Mouse (Mus musculus) hindbrain, embryonic 14.5 days (tissue): ENCODE results near the gene Ttc7b. TPM values are rescaled to one million over a fixed set of nuclear protein-coding genes. Genes with fewer than 3 reads are reported as not detected.

Experiments
- ATAC-seq: fragments of 200-750 bp; cut with Nextera tagmentation; 2 replicates; pipeline ENCODE4 v1.8.0; 2017; ENCODE audit warnings: moderate number of reproducible peaks, mild to moderate bottlenecking, moderate TSS enrichment, moderate library complexity; ENCODE audit not compliant: low FRiP score
- DNase-seq: peaks from one replicate; pipeline ENCODE4 v3.0.0-alpha.2; 2015; ENCODE audit warnings: low spot score
- H3K27ac ChIP-seq: fragments of 300-500 bp; sonication (generic); 2 replicates; pipeline ENCODE4 v1.5.1; 2014; ENCODE audit warnings: mild to moderate bottlenecking, moderate library complexity
- H3K27me3 ChIP-seq: fragments of 300-500 bp; sonication (generic); 2 replicates; pipeline ENCODE4 v1.6.1; 2014; ENCODE audit warnings: mild to moderate bottlenecking, low read length, mixed read lengths; ENCODE audit not compliant: control insufficient read depth, insufficient read depth
- H3K36me3 ChIP-seq: fragments of 300-500 bp; sonication (generic); replicated peaks from 2 replicates; pipeline ENCODE4 v1.6.1; 2014; ENCODE audit not compliant: control insufficient read depth, insufficient read depth
- H3K4me1 ChIP-seq: fragments of 300-500 bp; sonication (generic); replicated peaks from 2 replicates; pipeline ENCODE4 v1.6.1; 2014; ENCODE audit warnings: antibody characterized with exemption, low read length, mixed read lengths; ENCODE audit not compliant: control insufficient read depth, insufficient read depth
- H3K4me2 ChIP-seq: fragments of 300-500 bp; sonication (generic); replicated peaks from 2 replicates; pipeline ENCODE4 v1.6.1; 2014; ENCODE audit warnings: mild to moderate bottlenecking, moderate library complexity
- H3K4me3 ChIP-seq: fragments of 300-500 bp; sonication (generic); replicated peaks from 2 replicates; pipeline ENCODE4 v1.5.1; 2014; ENCODE audit warnings: mild to moderate bottlenecking, low read length
- H3K9ac ChIP-seq: fragments of 300-500 bp; sonication (generic); 2 replicates; pipeline ENCODE4 v1.6.1; 2014
- H3K9me3 ChIP-seq: fragments of 300-500 bp; sonication (generic); 2 replicates; pipeline ENCODE4 v1.6.1; 2016; ENCODE audit warnings: low read length; ENCODE audit not compliant: control insufficient read depth
- WGBS: fragments of 180-500 bp; shearing (Covaris S2); extraction: QIAGEN DNeasy Blood & Tissue Kit; methylation state at CpG from one replicate; pipeline ENCODE4 v1.1.7; 2014; 5-methylcytosine and 5-hydroxymethylcytosine counted together
- polyA plus RNA-seq: library from polyadenylated mRNA; unstranded; fragments of >200 nt; fragmentation: Nextera tagmentation; extraction: Ambion mirVana; gene quantifications from 2 replicates; pipeline ENCODE4 v1.2.1, GENCODE M21; 2014

Gene Ttc7b
- polyA plus RNA-seq, 1 experiment from 2014 or later = 12.4 TPM

DNA sequence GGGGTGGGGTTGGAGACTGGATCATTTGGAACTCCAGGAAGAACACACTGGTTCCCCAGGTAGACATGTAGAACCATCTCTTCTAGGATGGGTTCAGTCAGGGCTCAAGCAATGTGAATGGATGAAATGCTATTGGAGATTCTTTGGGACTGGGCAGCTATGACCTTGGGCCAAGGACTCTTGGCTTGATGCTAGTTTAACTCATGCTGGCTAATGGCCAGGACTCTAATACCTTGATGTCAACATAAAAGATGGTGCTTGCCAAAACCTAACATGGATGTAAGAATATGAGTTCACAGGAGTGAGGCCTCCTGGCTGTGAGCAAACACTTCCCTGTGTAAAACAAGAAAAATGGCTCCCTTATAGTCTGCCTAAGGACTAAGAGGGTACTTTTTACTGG lies 138.1 kb downstream of the Ttc7b start:
- Histone ChIP-seq H3K36me3 (peaks cover 52% of the 10 kb centered on the region), H3K9ac (no peak overlapping the region), H3K4me3 (no peak overlapping the region), H3K4me2 (no peak overlapping the region), H3K9me3 (no peaks in the 10 kb centered on the region), H3K27me3 (no peaks in the 10 kb centered on the region), H3K4me1 (no peaks in the 10 kb centered on the region), H3K27ac (no peak overlapping the region)
- no peak for ATAC-seq
- DNase-seq = no peak

DNA sequence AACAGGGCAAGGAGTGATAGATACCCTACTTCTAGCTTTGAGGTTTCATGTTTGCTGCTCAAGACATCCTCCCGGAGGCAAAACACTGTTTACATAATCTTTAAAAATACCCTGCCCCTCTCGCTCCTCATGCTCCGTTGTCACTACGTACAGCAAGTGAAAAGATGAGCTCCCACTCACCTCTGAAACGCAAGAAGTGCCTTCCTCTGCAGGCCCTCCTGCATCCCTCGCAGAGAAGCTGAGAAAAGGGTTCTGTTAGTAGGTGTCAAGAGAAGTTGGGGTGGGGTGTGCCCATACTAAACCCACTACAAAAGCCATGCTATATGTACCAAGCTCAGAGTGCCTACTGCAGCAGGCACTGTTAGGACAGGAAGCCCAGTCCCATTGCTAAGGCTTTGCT lies 138.7 kb downstream of the Ttc7b start:
- no peaks in the 10 kb centered on the region for H3K4me1 ChIP-seq
- 96% methylated on average over 6 of the region's 6 CpGs for WGBS
- no peak overlapping the region for H3K9ac ChIP-seq
- no peak overlapping the region for H3K27ac ChIP-seq
- no peak overlapping the region for H3K4me2 ChIP-seq
- DNase-seq (no peak), ATAC-seq (no peak)
- peaks cover 46% of the 10 kb centered on the region for H3K36me3 ChIP-seq
- no peak overlapping the region for H3K4me3 ChIP-seq
- H3K9me3 ChIP-seq = no peaks in the 10 kb centered on the region
- H3K27me3 ChIP-seq = no peaks in the 10 kb centered on the region

DNA sequence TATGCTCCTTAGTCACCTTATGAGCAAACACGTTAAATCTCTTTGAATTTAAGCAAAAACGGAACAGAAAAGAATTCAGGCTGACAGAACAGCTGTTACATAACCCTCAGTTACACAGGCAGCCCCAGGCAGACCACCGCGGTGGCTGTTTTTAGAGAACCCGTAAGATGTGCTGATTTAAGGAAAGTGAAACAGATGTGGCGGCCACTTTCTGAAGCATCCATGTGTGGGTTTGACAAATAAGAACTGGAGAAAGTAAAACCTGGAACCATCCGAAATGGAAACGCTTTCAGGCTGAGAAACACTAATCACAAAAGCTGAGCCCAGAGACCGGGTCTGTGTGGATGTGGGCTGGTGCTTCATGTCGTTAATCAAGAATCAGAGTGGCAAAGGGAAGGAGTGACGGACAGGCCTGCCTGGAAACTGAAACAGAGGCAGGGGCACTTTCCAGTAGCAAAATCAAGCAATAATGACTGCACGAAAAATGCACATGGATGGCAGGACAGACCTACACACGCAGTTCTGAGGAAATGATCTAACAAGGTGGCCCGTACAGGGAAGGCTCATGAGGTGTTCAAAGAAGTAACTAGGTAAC lies 139.8 kb downstream of the Ttc7b start:
- peaks cover 43% of the 10 kb centered on the region for H3K36me3 ChIP-seq
- no peak overlapping the region for H3K27ac ChIP-seq
- H3K27me3 ChIP-seq = no peaks in the 10 kb centered on the region
- H3K4me2 ChIP-seq = no peak overlapping the region
- DNase-seq (no peak), ATAC-seq (no peak)
- 75% methylated on average over 14 of the region's 14 CpGs for WGBS
- no peaks in the 10 kb centered on the region for H3K9me3 ChIP-seq
- no peaks in the 10 kb centered on the region for H3K4me1 ChIP-seq
- no peak overlapping the region for H3K4me3 ChIP-seq
- H3K9ac ChIP-seq = no peak overlapping the region

DNA sequence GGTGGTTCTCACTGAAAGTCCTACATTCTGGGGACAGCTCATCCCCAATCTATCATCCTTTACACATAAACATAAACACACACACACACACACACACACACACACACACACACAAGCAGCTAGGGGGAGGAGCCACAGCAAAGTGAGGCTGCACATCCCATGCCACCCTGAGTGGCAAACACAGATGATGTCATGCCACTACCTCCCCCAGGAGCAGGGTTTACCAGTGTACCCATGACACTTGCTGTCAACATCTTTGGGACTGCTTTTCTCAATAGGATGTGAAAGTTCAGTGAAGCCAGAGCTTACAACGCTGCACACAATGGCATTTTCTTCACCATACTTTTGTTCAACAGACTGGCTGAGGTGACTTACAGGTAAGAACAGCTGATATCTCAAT lies 140.8 kb downstream of the Ttc7b start:
- 85% methylated on average over 1 of the region's 1 CpGs for WGBS
- H3K36me3 ChIP-seq = peaks cover 43% of the 10 kb centered on the region
- DNase-seq (no peak), ATAC-seq (no peak)
- no peaks in the 10 kb centered on the region for H3K9me3 ChIP-seq
- H3K4me3 ChIP-seq = no peak overlapping the region
- no peaks in the 10 kb centered on the region for H3K27me3 ChIP-seq
- H3K27ac ChIP-seq = no peak overlapping the region
- no peak overlapping the region for H3K9ac ChIP-seq
- no peak overlapping the region for H3K4me2 ChIP-seq
- no peaks in the 10 kb centered on the region for H3K4me1 ChIP-seq

DNA sequence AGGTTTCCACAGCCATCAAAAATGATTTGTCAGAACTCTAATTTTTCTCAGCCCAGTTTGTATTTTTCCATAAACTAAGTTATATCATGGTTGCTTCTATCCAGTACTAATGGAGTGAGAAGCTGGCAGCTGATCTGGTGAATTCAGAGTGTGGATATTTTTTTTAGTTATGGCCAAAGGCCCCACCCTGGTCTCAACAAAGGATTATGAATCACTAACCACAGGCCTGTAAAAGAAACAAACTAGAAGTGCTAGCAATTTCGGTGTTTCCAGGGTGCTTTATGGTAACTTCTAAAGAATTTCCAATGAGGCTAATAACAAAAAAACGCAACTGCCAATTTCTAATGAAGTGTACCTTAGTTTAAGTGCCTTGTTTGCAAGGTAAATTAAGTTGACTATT lies 142.4 kb downstream of the Ttc7b start:
- Histone ChIP-seq H3K27ac (no peak overlapping the region), H3K4me3 (no peak overlapping the region), H3K9ac (no peak overlapping the region), H3K9me3 (no peaks in the 10 kb centered on the region), H3K4me2 (no peak overlapping the region), H3K36me3 (peaks cover 45% of the 10 kb centered on the region), H3K27me3 (no peaks in the 10 kb centered on the region), H3K4me1 (no peaks in the 10 kb centered on the region)
- no peak for ATAC-seq
- WGBS = 63% methylated on average over 2 of the region's 2 CpGs
- no peak for DNase-seq

DNA sequence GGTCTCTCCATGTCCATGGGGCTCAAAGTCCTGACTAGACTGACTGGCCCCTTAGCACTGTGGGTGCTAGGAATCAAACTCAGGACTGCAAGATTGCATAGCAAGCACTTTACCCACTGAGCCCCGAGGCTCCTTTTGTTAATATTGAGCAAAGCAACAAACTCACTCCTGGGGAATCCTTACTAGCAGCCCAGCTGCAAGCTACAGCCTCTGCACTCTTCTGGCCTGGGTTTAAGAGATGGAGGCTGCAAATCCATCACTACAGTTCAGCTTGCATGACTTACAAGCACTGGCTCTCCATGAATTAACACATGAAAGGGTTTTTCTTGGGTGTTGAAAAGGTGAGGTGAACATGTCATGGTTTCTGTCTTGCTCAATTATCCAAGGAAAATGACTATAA lies 142.8 kb downstream of the Ttc7b start:
- no peak overlapping the region for H3K4me3 ChIP-seq
- no peaks in the 10 kb centered on the region for H3K4me1 ChIP-seq
- WGBS = 37% methylated on average over 1 of the region's 1 CpGs
- DNase-seq (no peak), ATAC-seq (no peak)
- H3K27ac ChIP-seq = no peak overlapping the region
- H3K9ac ChIP-seq = no peak overlapping the region
- peaks cover 47% of the 10 kb centered on the region for H3K36me3 ChIP-seq
- no peaks in the 10 kb centered on the region for H3K27me3 ChIP-seq
- H3K4me2 ChIP-seq = no peak overlapping the region
- H3K9me3 ChIP-seq = no peaks in the 10 kb centered on the region

DNA sequence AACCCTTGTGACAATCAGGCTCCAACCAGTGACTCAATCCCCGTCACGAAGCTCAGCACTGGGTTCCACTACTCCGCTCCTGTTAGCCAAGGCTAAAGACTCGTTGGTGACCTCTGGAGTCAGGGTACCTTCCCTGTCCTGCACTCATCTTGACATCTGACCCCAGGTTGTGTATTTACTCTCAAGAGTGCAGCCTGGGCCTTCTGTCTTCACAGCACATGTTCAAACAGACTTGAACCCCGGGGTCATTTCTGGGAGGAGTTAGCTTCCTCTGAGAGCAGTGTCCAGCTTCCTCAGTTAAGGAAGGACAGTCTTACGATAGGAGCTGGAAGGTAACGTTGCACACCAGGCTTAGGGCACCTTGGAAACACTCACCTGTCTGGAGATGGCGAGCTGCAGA lies 144.8 kb downstream of the Ttc7b start:
- Histone ChIP-seq H3K36me3 (peaks cover 51% of the 10 kb centered on the region), H3K9ac (no peak overlapping the region), H3K27me3 (no peaks in the 10 kb centered on the region), H3K4me3 (no peak overlapping the region), H3K9me3 (no peaks in the 10 kb centered on the region), H3K27ac (no peak overlapping the region), H3K4me1 (no peaks in the 10 kb centered on the region), H3K4me2 (no peak overlapping the region)
- no peak for ATAC-seq
- DNase-seq = no peak
- WGBS = 91% methylated on average over 8 of the region's 8 CpGs

DNA sequence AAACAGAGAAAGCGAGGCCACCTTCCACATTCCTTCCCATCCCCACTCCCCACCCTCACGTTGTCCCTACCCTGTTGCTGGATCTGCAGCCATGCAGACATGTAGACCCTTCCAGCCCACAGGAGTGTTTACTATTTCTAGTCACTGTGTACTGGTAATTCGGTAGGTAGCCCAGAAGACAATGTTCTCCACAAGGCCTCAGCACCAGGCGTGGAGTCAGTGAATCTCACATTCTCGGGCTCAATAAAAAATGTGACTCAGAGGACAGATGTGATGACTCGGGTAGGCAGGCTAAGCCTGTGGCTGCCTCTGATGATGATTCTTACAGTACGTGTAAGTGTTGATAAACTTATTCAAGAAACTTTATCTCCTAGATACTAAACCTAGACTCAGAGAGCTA lies 147.8 kb downstream of the Ttc7b start:
- DNase-seq (no peak), ATAC-seq (no peak)
- Histone ChIP-seq H3K27me3 (no peaks in the 10 kb centered on the region), H3K4me3 (no peak overlapping the region), H3K9me3 (0 out of 2 replicates have a peak, but pooled peaks cover 3% of the 10 kb centered on the region), H3K36me3 (peaks cover 68% of the 10 kb centered on the region), H3K4me1 (no peaks in the 10 kb centered on the region), H3K4me2 (no peak overlapping the region), H3K9ac (no peak overlapping the region), H3K27ac (no peak overlapping the region)
- 86% methylated on average over 7 of the region's 7 CpGs for WGBS

DNA sequence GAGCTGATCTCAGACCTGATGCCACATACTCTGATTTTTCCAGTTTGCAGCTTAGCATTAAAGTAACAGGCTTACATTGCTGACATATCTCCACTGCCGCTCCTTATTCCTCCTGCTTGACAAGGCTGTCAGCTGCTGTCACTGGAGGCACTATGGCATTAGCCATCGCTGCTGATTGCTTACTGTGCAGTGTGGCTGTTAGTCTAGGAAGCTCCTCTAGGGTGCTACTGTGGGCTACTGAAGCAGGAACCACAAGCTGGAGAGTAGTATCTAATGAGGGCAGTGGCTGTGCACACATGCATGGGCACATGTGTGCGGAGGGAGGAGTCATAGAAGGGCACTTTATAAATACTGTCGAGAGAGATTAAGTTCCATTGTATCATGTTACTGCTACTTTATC lies 148.6 kb downstream of the Ttc7b start:
- no peak overlapping the region for H3K4me2 ChIP-seq
- H3K27ac ChIP-seq = no peak overlapping the region
- peaks cover 75% of the 10 kb centered on the region for H3K36me3 ChIP-seq
- DNase-seq = no peak
- 93% methylated on average over 4 of the region's 4 CpGs for WGBS
- no peak for ATAC-seq
- no peak overlapping the region for H3K4me3 ChIP-seq
- no peak overlapping the region for H3K9ac ChIP-seq
- no peaks in the 10 kb centered on the region for H3K27me3 ChIP-seq
- H3K4me1 ChIP-seq = no peaks in the 10 kb centered on the region
- H3K9me3 ChIP-seq = 0 out of 2 replicates have a peak, but pooled peaks cover 3% of the 10 kb centered on the region

DNA sequence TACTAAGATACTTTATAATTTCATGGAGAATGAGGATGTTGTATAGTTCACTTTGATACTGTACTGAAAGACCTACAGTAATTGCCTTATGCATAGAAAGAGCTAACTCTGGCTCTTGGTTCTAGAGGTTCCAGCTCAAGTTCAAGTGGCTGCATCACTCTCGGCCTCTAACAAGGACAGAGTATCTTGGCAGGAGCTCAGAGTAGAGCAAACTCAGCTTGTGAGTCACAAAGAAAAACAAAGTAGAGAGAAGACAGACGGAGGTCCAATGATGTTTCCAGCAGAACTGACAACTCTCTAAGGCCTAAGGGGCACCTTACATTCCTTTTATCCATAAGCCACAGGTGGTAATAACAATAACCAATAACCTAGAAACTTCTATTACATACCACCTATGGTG lies 150.8 kb downstream of the Ttc7b start:
- ATAC-seq (no peak), DNase-seq (no peak)
- Histone ChIP-seq H3K4me2 (no peak overlapping the region), H3K27me3 (no peaks in the 10 kb centered on the region), H3K9me3 (0 out of 2 replicates have a peak, but pooled peaks cover 3% of the 10 kb centered on the region), H3K4me1 (no peaks in the 10 kb centered on the region), H3K27ac (no peak overlapping the region), H3K4me3 (no peak overlapping the region), H3K36me3 (peaks cover 80% of the 10 kb centered on the region), H3K9ac (no peak overlapping the region)
- WGBS = 93% methylated on average over 2 of the region's 2 CpGs
